Mouse (Mus musculus): Measurements from ENCODE around the gene Dock4.

Gene Dock4

DNA sequence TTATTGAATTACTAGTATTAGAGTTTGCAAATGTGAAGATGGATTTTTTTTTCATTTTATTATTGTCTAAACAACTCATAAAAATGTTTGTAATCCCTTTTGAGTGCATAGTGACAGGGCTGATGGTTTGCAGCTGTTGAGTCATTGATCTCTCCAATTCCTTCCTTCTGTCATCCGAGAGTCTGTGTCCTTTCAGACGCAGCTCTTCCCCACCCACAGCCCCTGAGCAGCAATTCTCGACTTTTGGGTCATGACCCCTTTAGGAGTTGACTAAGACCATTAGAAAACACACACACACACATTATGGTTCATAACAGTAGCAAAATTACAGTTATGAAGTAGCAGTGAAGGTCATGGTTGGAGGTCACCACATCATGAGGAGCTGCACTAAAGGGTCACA, 380.7 kb downstream of the Dock4 start:
- WGBS = 66% methylated on average over 3 of the region's 3 CpGs

DNA sequence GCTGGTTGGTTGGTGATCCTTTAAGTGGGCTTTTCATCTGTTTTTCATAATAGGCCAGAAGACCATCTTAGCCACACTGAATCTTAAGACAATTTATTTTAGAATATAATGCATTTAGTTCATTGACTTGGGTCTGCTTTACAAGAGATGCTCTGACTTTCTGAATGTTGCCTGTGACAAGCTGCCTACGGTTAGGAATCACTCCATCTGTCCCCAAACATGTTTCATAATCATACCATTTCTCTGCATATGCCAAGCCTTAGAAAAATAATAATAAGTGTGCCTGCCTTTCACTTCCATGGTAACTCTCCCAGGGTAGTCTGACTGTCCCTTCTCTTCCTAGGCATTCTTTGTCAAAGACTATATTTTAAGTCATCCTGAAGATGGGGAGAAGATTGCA, 383.5 kb downstream of the Dock4 start:
- WGBS = 54% methylated on average over 1 of the region's 1 CpGs

DNA sequence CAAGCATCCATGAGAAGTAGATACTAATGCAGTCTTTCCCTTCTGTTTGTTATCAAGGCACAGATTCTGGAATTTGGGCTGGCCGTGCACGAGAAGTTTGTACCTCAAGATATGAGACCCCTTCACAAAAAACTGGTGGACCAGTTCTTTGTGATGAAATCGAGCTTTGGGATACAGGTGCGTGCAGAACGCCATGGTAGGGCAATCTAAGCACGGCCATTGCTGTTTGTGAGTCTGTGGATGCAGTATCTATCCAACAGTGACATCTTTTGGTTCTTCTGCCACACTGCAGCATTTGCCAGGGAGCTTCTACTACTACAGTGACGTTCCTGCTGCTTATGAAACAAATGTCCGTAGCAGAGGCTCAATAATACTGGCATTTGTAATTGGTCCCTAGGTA, 386.4 kb downstream of the Dock4 start:
- 57% methylated on average over 8 of the region's 8 CpGs for WGBS

DNA sequence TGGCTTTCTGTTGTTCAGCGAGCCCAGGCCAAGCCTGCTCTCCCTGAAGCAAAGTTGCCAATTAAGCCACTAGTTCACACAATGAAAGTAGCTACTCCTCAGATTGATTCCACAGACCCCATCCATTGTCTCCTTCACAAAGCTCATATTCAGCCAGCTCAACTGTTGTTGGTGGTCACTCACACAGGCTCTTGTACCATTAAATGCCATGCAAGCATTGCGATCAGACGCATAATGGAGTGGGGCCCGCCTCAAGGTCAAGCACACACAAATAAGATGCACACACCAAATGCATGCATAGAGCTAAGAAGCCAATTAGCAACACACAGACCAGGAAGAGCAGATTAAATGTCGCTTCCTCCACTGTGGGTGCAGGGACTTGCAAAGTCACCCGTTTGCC, 391.2 kb downstream of the Dock4 start:
- 68% methylated on average over 6 of the region's 6 CpGs for WGBS

DNA sequence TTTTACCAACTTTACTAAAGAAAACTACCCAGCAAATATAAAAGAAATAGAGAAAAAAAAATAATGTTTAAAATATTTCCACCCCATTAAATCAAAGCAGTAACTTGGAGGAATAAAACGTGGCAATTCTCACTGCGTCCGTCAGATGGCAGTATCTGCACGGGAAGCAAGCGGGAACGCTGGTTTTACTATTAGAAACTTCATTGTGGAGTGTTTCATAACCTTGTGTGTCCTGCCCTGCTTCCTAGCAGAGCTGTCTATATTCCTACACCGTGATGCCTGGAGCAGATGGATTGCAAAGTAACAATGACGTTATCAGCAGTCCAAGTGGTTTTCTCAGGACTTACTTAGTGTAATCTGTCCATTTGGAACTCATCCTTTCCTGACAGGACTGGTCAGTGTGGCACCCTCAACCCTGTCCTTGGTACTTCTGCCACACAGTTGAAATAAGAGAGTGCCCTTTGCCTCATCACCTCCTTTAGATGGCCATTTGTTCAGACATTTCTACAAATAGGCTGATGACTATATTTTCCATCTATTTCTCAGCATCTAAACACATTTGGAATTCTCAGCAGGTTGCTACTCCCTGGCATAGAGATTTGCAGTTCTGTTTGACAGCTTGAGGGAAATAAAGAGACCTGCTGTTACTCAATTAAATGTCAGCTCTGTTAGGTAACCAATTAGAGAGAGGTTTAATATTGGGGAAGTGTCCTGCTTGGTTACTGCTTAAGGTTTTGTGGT, 392.0 kb downstream of the Dock4 start:
- 2% methylated on average over 8 of the region's 8 CpGs for WGBS

DNA sequence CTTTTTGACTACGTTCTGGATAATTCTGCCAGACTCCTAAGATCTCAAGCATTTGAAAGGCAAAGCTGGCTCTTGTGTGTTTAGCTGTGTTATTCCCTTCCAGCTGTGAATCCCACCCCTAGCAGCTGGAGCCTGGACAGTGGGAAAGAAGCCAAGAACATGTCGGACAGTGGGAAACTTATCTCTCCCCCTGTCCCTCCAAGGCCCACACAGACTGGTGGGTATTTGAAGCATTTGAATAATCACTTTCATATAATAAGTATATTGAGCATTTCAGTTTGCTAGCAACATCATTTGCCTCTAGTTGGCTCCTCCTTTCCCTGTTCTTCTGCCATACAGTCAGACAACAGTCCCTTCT, 392.6 kb downstream of the Dock4 start:
- 53% methylated on average over 2 of the region's 2 CpGs for WGBS

DNA sequence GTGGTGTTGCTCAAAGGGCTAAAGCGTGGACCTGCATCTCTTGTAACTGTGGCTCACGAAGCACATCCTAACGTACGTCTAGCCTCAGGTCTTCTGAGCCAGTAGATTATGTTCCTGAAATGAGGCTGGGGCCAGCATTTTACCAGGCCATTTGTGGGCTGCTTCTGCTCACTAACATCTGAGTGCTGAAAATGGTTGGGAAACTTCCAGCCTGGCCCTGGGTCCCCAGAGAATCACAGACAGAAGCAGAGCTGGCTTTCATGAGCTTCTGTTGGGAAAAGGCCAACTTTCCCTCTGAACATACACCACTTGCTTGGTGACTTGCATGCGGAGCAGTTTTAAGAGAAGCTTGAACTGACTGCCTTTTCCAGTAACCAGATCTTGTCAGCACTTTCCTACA, 393.2 kb downstream of the Dock4 start:
- 60% methylated on average over 5 of the region's 5 CpGs for WGBS

DNA sequence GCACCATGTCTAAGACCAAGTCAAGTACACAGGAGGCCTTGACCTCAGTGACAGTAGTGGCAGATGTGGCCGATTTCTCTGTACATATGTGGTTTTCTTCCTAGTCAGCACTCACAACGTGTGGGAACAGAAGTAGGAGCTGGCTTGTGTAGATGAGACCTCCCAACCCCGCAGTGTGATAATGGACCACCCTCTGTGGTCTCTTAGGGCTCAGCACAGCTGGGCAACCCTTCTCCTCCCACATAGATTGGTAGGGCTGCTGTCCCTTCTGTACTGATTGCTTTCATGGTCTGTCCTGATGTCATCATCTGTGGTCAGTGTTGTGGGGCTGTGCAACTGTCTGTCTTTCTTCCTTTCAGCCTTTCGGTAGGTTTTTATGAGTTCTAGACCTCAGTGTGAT, 394.1 kb downstream of the Dock4 start:
- WGBS = 85% methylated on average over 4 of the region's 4 CpGs

DNA sequence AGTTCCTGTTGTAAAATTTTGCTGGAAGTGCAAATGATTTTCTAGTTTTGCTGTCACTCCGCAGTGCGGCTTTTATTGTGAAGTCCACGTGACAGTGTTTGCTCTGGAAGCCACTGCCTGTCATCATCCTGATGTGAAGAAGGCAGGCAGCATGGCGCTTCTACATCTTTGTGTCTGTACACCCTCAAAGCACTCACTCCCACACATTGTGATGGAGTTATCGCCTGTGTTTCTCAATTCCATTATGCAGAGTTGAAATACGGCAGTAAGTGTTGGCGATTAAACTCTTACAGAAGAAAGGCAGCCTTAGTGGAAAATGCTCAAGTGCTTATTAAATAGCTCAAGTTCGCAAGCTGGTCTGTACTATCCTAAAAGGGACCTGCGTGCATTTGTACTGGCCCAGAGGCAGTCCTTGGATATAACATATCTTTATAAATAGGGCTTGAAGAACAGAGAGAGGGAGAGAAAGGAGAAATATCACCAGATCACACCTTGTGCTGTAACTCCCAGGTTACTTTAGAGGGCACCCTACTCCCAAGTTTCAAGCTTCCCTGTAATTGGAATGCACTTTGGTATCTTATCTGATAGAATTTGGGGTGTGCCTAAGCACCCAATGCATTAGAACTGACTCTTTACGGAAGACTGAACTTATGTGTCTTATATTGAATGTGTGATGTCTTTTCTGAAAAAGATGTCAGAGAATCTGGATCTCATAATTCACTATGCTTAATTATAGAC, 396.7 kb downstream of the Dock4 start:
- 52% methylated on average over 10 of the region's 10 CpGs for WGBS

DNA sequence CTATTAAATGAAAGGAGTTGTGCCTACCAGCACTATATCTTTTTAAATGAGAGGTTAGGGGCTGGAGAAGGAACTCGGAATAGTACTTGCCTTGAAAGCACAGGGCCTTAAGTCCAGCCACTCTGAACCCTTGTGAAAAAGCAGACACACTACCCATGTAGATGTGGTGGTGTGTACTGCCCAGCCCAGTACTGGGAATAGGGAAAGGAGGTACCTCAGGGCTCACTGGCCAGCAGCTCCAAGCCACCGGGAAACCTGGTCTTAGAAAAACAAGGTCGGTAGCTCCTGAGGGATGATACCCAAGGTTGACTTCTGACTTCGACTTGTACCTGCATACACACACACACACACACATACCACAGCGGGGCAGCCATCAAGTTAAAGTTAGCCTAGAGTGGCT, 397.2 kb downstream of the Dock4 start:
- 62% methylated on average over 5 of the region's 5 CpGs for WGBS

DNA sequence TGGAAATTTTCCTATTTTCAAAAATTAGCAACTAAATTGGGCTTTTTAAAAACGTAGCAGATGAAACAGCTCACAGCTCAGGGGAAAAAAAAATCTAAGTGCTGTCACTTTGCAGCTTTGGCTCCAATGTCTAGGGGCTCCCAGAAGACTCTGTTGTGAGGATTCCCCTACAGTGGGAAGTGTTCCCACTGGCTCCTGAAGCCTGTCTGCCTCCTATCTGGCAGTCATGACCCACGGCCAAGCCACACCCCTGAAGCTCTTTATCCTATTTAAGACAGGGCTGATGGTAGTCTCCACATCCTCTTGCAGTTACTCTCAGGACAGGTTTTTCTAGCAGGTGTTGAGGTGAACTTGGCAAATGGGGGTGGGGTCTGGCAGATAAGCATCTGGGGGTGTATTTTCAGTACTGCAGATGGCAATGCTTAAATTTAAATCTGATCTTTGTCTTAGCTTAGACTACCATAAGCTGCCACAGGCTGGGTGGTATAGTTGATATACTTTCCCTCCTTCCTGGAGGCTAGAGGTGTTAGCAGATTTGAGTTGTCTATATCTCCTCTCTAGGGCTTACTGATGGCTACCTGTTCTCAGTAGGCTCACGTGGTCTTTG, 397.8 kb downstream of the Dock4 start:
- WGBS = 55% methylated on average over 3 of the region's 3 CpGs

DNA sequence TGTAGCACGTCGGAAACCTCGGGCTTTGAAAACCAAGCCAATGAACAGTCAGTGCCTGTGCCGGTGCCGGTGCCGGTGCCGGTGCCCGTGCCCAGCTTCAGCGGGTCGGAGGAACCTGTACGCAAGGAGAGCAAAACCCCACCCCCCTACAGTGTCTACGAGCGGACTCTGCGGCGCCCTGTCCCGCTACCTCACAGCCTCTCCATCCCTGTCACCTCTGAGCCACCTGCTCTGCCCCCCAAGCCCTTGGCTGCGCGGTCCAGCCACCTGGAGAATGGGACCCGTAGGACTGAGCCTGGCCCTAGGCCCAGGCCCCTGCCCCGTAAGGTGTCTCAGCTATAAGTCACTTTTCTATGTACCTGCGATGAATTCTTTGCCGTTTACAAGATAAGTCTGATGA, 398.6 kb downstream of the Dock4 start:
- 92% methylated on average over 22 of the region's 22 CpGs for WGBS

DNA sequence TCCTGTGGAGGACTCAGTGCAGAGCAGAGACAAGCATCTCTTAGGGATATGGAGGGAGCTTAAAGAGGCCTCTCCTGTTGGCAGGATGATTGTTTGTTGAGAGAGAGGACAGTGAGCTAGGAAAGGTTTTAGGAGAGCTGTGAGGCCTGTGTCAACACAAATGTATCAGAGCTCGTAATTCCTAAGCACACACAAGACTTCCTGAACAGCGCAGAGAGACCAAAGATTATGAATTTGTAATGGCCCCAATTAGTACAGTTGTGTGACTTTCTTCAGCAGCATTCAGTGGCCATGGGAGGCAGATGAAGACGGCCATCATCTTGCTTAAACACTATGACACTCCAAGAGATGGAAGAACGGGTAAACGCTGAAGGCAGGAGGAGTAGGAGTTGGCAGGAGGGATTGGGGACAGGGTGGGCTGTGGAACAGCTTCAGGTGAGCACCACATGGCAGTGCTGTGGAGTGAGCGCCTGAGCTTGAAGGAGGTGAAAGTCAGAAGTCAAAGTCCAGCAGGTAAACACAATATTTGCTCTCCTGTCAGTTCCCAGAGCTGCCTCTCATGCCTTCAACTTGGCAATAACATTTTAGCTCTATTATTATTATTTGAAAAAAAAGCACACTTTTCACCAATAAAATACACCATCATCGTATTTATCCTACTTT, 409.1 kb downstream of the Dock4 start:
- 94% methylated on average over 7 of the region's 7 CpGs for WGBS

DNA sequence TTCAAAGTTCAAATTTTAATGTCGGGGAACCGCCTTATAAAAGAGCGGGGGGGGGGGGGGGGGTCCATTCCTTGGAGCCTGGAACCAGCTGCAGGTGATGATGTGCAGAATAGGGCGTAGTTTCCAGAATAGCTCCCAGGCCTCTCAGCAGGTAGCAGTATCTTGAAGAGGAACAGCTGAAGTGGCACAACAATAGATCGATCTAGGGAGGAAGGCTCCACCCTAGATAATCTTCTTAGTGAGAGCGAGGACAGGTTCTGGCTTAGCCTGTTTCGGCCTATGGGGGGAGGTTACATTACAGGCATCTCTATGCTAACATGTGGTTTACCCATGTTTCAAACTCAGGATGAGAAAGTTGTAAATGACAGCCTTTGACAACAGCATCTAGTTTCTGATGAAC, 411.7 kb downstream of the Dock4 start:
- 92% methylated on average over 7 of the region's 7 CpGs for WGBS

DNA sequence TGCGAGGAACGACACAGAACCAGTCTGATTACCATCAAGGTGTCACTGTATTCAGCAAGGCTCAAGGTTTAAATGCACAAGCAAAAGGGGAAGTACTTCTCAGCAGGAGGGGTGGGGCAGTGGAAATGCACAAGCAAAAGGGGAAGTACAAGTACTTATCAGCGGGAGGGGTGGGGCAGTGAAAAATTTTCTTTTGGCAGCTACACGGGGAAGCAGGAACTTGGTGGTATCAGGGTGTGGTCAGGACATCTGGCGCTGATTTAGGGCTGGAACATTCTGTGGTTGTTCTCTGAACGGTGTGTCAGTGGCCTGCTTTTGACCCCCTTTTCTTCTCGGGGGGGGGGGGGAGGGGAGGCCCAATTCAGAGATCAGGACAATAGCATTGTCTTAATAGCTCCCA, 413.0 kb downstream of the Dock4 start:
- WGBS = 93% methylated on average over 6 of the region's 7 CpGs

DNA sequence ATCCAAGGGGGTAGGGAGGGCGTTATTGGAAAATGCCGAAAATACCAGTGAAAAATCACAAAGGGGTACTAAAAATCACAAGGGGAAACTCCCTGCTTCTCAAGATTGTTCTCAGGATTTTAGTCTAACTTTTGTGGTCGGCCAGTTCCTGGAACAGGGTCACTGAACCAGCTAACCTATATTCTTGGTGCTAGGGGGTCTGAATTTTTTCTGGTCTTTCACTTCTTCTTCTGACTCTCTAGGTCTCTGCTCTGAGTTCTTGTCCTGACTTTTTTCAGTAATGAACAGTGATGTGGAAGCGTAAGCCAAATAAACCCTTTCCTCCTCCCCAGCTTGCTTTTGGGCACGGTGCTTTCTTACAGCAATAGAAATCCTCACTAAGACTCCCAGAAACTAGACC, 424.6 kb downstream of the Dock4 start:
- 97% methylated on average over 5 of the region's 5 CpGs for WGBS

DNA sequence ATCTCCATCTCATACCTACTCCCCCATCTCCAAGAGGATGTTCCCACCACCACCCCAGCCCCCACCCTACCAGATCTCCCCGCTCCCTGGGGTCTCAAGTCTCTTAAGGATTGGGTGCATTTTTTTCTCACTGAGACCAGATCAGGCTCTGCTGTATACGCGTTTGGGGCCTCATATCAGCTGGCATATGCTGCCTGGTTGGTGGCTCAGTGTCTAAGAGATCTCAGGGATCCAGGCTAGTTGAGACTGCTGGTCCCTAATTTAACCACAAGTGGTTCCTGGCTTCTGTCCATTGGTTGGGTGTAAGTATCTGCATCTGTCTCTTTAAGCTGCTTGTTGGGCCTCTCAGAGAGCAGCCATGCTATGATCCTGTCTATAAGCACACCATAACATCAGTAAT, 427.0 kb downstream of the Dock4 start:
- 95% methylated on average over 3 of the region's 3 CpGs for WGBS

DNA sequence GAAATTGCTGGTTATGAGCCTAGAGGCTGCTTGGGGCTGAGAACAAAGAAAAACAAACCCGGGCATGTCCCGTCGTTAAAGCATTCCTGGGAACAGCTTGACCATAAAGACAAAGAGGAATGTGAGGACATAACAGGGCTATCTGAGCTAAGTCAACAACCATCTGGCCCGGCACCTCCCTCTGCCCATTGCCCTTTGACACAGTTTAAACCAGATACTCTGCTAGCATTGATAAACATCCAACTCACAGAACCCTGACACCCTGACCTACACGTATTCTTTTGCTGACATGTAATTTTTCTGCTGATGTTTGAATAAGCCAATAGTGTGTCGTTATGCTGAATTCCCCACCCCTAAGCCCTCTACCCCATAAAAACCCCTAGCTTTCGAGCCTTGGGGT, 427.5 kb downstream of the Dock4 start:
- WGBS = 87% methylated on average over 7 of the region's 7 CpGs

DNA sequence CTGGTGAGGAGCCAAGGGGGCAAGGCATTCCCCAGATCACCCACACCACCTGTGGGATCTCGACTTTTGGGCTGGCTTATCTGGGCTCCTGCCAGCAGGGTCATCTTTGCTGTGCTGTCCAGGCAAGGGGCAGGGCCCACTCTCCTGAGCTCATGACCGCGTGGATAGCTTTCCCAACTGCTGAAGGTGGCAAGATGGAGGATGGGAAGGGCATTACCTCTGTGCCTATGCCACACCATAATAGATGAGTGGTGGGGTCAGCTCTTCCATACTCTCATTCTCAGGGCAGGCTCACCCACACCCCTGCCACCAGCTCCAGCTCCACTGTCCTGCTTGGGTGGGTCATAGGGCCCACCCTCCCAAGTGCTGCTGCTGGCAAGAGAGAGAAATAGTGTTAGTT, 439.2 kb downstream of the Dock4 start:
- 84% methylated on average over 3 of the region's 3 CpGs for WGBS

DNA sequence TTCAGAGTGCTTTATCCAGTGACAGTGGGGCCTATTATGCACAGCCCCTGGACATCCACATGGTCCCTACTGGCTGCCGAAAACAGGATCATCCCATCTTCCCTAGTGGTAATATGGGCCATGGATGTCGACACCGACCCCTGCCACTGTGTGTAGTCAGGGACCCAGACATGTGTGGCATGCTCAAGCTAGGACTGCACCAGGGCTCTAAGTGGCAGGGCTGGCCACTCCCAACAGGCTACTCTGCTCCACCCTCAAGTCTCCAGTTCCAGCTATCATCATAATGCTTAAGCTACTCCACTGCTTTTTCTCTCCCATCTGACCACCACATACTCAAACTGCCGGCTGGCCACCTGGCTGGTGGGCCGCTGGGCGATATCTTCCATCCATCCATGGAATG, 439.6 kb downstream of the Dock4 start:
- 99% methylated on average over 6 of the region's 6 CpGs for WGBS

DNA sequence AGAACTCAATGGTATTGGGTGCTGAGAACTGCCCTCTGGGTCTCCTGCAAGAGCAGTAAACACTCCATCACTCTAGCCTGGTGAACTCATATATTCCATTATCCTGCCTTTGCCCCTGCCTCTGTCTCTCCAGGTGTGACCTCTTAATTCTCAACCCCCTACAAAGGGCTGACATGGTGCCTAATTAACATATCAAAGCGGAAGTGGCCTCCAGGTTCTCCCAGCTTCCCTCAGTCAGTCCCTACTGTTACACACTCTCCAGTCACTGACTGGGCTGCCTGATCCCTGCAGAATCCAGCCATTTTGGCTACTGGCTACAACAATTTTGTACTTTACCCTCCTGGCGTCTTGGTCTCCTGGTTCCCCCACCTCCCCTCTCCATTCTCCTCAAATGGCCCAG, 441.7 kb downstream of the Dock4 start:
- WGBS = 79% methylated on average over 2 of the region's 2 CpGs

DNA sequence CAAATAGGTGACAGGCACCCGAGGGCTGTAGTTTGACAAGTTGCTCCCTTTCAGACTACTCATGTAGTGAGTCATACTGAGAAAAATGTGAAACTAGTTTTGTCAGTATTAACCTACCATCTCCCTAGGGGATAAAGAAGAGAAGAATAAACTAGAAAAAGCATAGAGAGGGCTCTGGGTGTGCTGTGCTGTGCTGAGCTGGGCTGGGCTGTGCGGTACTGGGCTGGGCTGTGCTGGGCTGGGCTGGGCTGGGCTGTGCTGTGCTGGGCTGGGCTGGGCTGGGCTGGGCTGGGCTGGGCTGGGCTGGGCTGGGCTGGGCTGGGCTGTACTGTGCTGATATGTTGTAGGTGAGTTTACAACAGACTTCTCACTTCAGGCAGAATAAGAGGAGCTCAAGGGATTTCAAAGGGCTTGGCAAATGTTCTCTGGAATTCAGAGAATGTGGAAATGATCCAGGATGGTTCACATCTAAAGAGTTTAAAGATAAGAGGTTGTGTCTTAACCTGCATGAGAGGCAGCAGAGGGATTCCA, 442.6 kb downstream of the Dock4 start:
- 69% methylated on average over 2 of the region's 2 CpGs for WGBS
